ENCODE assay signal across 42 mouse cellular contexts in the genomic region with DNA sequence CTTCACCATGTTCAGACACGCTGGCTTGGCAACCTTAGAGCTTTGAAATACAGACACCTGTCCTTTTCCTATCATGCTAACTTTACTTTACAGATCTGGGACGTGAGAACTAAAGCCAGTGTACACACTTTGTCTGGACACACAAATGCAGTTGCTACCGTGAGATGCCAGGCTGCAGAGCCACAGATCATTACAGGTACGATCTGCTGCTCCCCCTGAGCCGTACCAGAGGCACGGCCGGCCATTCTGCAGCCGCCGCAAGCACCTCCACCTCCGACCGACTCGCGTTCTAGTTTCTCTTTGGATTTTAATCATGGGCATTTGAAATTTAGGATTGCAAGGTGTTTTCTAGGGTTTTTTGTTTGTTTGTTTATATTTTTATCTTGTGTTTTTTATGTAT. TPM values are rescaled to one million over a fixed set of nuclear protein-coding genes. Genes with fewer than 3 reads are reported as not detected.
"Had no signal": no experiment of that assay in that cellular context is flagged by ENCODE, and none has a peak within 500 bp of the region (broad histone marks: within the 10 kb centered on the region; RNA-seq: fewer than 3 reads in every experiment).

No protein-coding gene starts in this region.

- H3K4me3 ChIP-seq: limb, embryonic 10.5 days; limb, embryonic 12.5 days; limb, embryonic 13.5 days; limb, embryonic 15.5 days; liver, embryonic 12.5 days; liver, embryonic 13.5 days; liver, embryonic 15.5 days; lung, embryonic 15.5 days; megakaryocyte, embryonic 14.5 days; midbrain, embryonic 10.5 days; midbrain, embryonic 12.5 days; midbrain, embryonic 13.5 days; midbrain, embryonic 15.5 days; myocyte; neural tube, embryonic 12.5 days had no signal

- H3K4me2 ChIP-seq: limb, embryonic 12.5 days; limb, embryonic 13.5 days; limb, embryonic 15.5 days; liver, embryonic 11.5 days; liver, embryonic 12.5 days; liver, embryonic 13.5 days; liver, embryonic 15.5 days; lung, embryonic 14.5 days; lung, embryonic 15.5 days; midbrain, embryonic 11.5 days; midbrain, embryonic 12.5 days; midbrain, embryonic 13.5 days; midbrain, embryonic 15.5 days; neural tube, embryonic 12.5 days had no signal

- H3K27me3 ChIP-seq: limb, embryonic 12.5 days; limb, embryonic 13.5 days; limb, embryonic 15.5 days; liver, embryonic 12.5 days; liver, embryonic 13.5 days; liver, embryonic 15.5 days; lung, embryonic 15.5 days; megakaryocyte, embryonic 14.5 days; midbrain, embryonic 12.5 days; midbrain, embryonic 13.5 days; midbrain, embryonic 15.5 days; neural tube, embryonic 12.5 days had no signal

- H3K9ac ChIP-seq: limb, embryonic 12.5 days; limb, embryonic 13.5 days; limb, embryonic 15.5 days; liver, embryonic 12.5 days; liver, embryonic 13.5 days; liver, embryonic 14.5 days; liver, embryonic 15.5 days; liver, postnatal 0 days; lung, embryonic 14.5 days; lung, embryonic 15.5 days; midbrain, embryonic 12.5 days; midbrain, embryonic 13.5 days; midbrain, embryonic 15.5 days; neural tube, embryonic 12.5 days had no signal

- H3K27ac ChIP-seq: limb, embryonic 10.5 days; limb, embryonic 12.5 days; limb, embryonic 13.5 days; limb, embryonic 15.5 days; liver, embryonic 12.5 days; liver, embryonic 13.5 days; liver, embryonic 14.5 days; liver, embryonic 15.5 days; lung, embryonic 15.5 days; macrophage; midbrain, embryonic 10.5 days; midbrain, embryonic 12.5 days; midbrain, embryonic 13.5 days; midbrain, embryonic 15.5 days; neural tube, embryonic 12.5 days had no signal

- DNase-seq: left cerebral cortex, postnatal 4 days; liver; liver, embryonic 13.5 days; liver, postnatal 0 days; lung, adult 18-20 months; lung, embryonic 14.5 days; lung, postnatal 10 days; lung, postnatal 14 days; lung, postnatal 36 days; lung, postnatal 4 days; midbrain, embryonic 14.5 days had no signal

- H3K4me1 ChIP-seq: limb, embryonic 10.5 days; limb, embryonic 12.5 days; limb, embryonic 13.5 days; limb, embryonic 15.5 days; liver, embryonic 12.5 days; liver, embryonic 13.5 days; liver, embryonic 15.5 days; lung, embryonic 15.5 days; midbrain, embryonic 10.5 days; midbrain, embryonic 12.5 days; midbrain, embryonic 13.5 days; midbrain, embryonic 15.5 days; neural tube, embryonic 12.5 days had no signal

- ATAC-seq: liver, embryonic 12.5 days; liver, postnatal 0 days; midbrain, embryonic 13.5 days; midbrain, embryonic 15.5 days; midbrain, embryonic 16.5 days had no signal

- H3K9me3 ChIP-seq: limb, embryonic 10.5 days; limb, embryonic 12.5 days; limb, embryonic 13.5 days; limb, embryonic 15.5 days; liver, embryonic 12.5 days; liver, embryonic 13.5 days; liver, embryonic 15.5 days; lung, embryonic 15.5 days; megakaryocyte, embryonic 14.5 days; midbrain, embryonic 10.5 days; midbrain, embryonic 12.5 days; midbrain, embryonic 13.5 days; midbrain, embryonic 15.5 days; neural tube, embryonic 12.5 days had no signal

RNA-seq across cellular contexts. Expression of a gene that starts 19.2 kb away (rescaled TPM):
- total RNA-seq: left cerebral cortex, adult 8-10 months; left cerebral cortex, postnatal 10 days; left cerebral cortex, postnatal 14 days; left cerebral cortex, postnatal 25 days; left cerebral cortex, postnatal 36 days; left cerebral cortex, postnatal 4 days; megakaryocyte progenitor cell, adult 5-6 weeks; megakaryocyte, adult 5-6 weeks; megakaryocyte-erythroid progenitor cell, adult 5-6 weeks; midbrain, postnatal 0 days; monocyte, adult 5-6 weeks had no signal
- polyA plus RNA-seq: limb, embryonic 10.5 days; limb, embryonic 13.5 days; macrophage; midbrain, embryonic 10.5 days; midbrain, embryonic 11.5 days; midbrain, embryonic 12.5 days; midbrain, embryonic 14.5 days; midbrain, embryonic 15.5 days; midbrain, embryonic 16.5 days; midbrain, postnatal 0 days; myocyte; neural tube, embryonic 12.5 days had no signal

RNA-seq across cellular contexts. Expression of a gene that starts 43.0 kb away (rescaled TPM):
- total RNA-seq: left cerebral cortex, adult 8-10 months; left cerebral cortex, postnatal 10 days; left cerebral cortex, postnatal 14 days; left cerebral cortex, postnatal 25 days; left cerebral cortex, postnatal 36 days; left cerebral cortex, postnatal 4 days; megakaryocyte progenitor cell, adult 5-6 weeks; megakaryocyte, adult 5-6 weeks; megakaryocyte-erythroid progenitor cell, adult 5-6 weeks; midbrain, postnatal 0 days; monocyte, adult 5-6 weeks had no signal
- polyA plus RNA-seq: limb, embryonic 10.5 days; limb, embryonic 11.5 days; macrophage; midbrain, embryonic 10.5 days; midbrain, embryonic 11.5 days; midbrain, embryonic 12.5 days; midbrain, embryonic 15.5 days; midbrain, embryonic 16.5 days; midbrain, postnatal 0 days; myocyte; neural tube, embryonic 11.5 days had no signal

RNA-seq across cellular contexts. Expression of a gene that starts 58.9 kb away (rescaled TPM):
- total RNA-seq: megakaryocyte progenitor cell, adult 5-6 weeks; megakaryocyte, adult 5-6 weeks; megakaryocyte-erythroid progenitor cell, adult 5-6 weeks; monocyte, adult 5-6 weeks had no signal
- polyA plus RNA-seq: macrophage had no signal
